Mouse (Mus musculus): ENCODE results near the gene Sfi1.
A peak's percentile ranks its signal among the peaks of the same experiment; 100 is the strongest.
"Not testable (repeated sequence)": the region's sequence is repeated elsewhere in the genome, so short reads cannot be mapped to it uniquely, and the experiment has no call there.

Gene Sfi1

GRCm38 (mm10) chr11:3145359-3146165 lies 47.7 kb downstream of the Sfi1 start:
- not testable (repeated sequence) for DNase-seq (ENCODE audit: low read depth, low spot score)

- DNase-seq (ENCODE audit: low read depth, low spot score) = not testable (repeated sequence)
Observed at GRCm38 (mm10) chr11:3143984-3144383, 49.3 kb downstream of the Sfi1 start.

- DNase-seq (ENCODE audit: low read depth, low spot score) = not testable (repeated sequence)
Observed at GRCm38 (mm10) chr11:3142413-3142812, 50.9 kb downstream of the Sfi1 start.

GRCm38 (mm10) chr11:3140967-3141535 lies 52.2 kb downstream of the Sfi1 start:
- DNase-seq (ENCODE audit: low read depth, low spot score) = not testable (repeated sequence)

GRCm38 (mm10) chr11:3138323-3138722 lies 54.9 kb downstream of the Sfi1 start:
- DNase-seq (ENCODE audit: low read depth, low spot score) = not testable (repeated sequence)

GRCm38 (mm10) chr11:3137279-3137678 lies 56.0 kb downstream of the Sfi1 start:
- not testable (repeated sequence) for DNase-seq (ENCODE audit: low read depth, low spot score)

GRCm38 (mm10) chr11:3135956-3136355 lies 57.3 kb downstream of the Sfi1 start:
- not testable (repeated sequence) for DNase-seq (ENCODE audit: low read depth, low spot score)

GRCm38 (mm10) chr11:3135391-3135790 lies 57.9 kb downstream of the Sfi1 start:
- not testable (repeated sequence) for DNase-seq (ENCODE audit: low read depth, low spot score)

- not testable (repeated sequence) for DNase-seq (ENCODE audit: low read depth, low spot score)
Observed at GRCm38 (mm10) chr11:3133360-3133759, 59.9 kb downstream of the Sfi1 start.

- DNase-seq (ENCODE audit: low read depth, low spot score) = not testable (repeated sequence)
Observed at GRCm38 (mm10) chr11:3132957-3133356, 60.3 kb downstream of the Sfi1 start.

GRCm38 (mm10) chr11:3132001-3132400 lies 61.3 kb downstream of the Sfi1 start:
- not testable (repeated sequence) for DNase-seq (ENCODE audit: low read depth, low spot score)

GRCm38 (mm10) chr11:3129852-3130251 lies 63.4 kb downstream of the Sfi1 start:
- not testable (repeated sequence) for DNase-seq (ENCODE audit: low read depth, low spot score)

- not testable (repeated sequence) for DNase-seq (ENCODE audit: low read depth, low spot score)
Observed at GRCm38 (mm10) chr11:3129276-3129675, 64.0 kb downstream of the Sfi1 start.

- not testable (repeated sequence) for DNase-seq (ENCODE audit: low read depth, low spot score)
Observed at GRCm38 (mm10) chr11:3127303-3127795, 65.9 kb downstream of the Sfi1 start.

- peak; percentile 61 for DNase-seq (ENCODE audit: low read depth, low spot score)
Observed at GRCm38 (mm10) chr11:3126478-3127302, 66.6 kb downstream of the Sfi1 start.

GRCm38 (mm10) chr11:3125922-3126321 lies 67.3 kb downstream of the Sfi1 start:
- not testable (repeated sequence) for DNase-seq (ENCODE audit: low read depth, low spot score)

GRCm38 (mm10) chr11:3124932-3125810 lies 68.1 kb downstream of the Sfi1 start:
- DNase-seq (ENCODE audit: low read depth, low spot score) = peak; percentile 69

GRCm38 (mm10) chr11:3114403-3114802 lies 78.9 kb downstream of the Sfi1 start:
- DNase-seq (ENCODE audit: low read depth, low spot score) = no peak

GRCm38 (mm10) chr11:3106154-3106553 lies 87.1 kb downstream of the Sfi1 start:
- peak; percentile 59 for DNase-seq (ENCODE audit: low read depth, low spot score)

GRCm38 (mm10) chr11:3105261-3105731 lies 88.0 kb downstream of the Sfi1 start:
- DNase-seq (ENCODE audit: low read depth, low spot score) = peak; percentile 97
